ENCODE assay signal across 8 mouse cellular contexts in the genomic region with DNA sequence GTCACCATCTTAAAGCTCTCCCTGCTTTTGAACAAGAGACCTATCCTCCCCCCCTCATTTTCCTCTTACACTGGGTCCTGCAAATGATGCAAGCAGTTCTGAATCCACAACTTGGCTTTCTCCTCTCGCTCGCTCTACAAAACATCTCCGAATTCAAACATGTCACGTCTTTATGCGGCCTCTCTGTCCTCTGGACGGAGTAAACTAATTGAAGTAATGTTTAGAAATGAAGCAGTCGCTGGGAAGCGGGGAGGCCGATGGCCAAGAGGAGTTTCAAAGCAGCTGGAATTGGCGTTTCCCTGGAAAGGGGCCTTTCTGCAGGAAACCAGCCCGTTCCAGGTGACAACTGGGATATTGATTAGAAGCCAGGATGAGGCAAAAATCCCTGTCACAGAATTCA.
A peak's percentile ranks its signal among the peaks of the same experiment; 100 is the strongest.
DNase-seq lines count a peak whose midpoint lies in the region; ATAC-seq and TF ChIP-seq lines count a peak whose summit lies in the region.

No protein-coding gene starts in this region.

- ATAC-seq in heart, embryonic 11.5 days (replicated peaks; ENCODE audit: insufficient number of reproducible peaks, low FRiP score, low TSS enrichment), result no peak
- ATAC-seq in hindbrain, postnatal 0 days, result no peak
- ATAC-seq in midbrain, embryonic 11.5 days (ENCODE audit: low FRiP score), result no peak
- ATAC-seq in megakaryocyte progenitor cell, adult 5-6 weeks (replicated peaks; ENCODE audit: poor library complexity), result no peak

- H3K27ac ChIP-seq in heart, embryonic 11.5 days (ENCODE audit: low read depth, low read length), result no peak overlapping the region
- peak overlapping the region; percentile 72 for H3K27ac ChIP-seq in embryonic facial prominence, embryonic 10.5 days (replicated peaks)
- no peak overlapping the region for H3K27ac ChIP-seq in hindbrain, postnatal 0 days
- H3K27ac ChIP-seq in midbrain, embryonic 11.5 days (ENCODE audit: low read depth, low read length), result no peak overlapping the region

- H3K9me3 ChIP-seq in heart, embryonic 11.5 days (replicated peaks; ENCODE audit: control insufficient read depth, low read length), result no peaks in the 10 kb centered on the region
- no peaks in the 10 kb centered on the region for H3K9me3 ChIP-seq in embryonic facial prominence, embryonic 10.5 days
- H3K9me3 ChIP-seq in hindbrain, postnatal 0 days (ENCODE audit: low read length), result no peaks in the 10 kb centered on the region
- H3K9me3 ChIP-seq in midbrain, embryonic 11.5 days (ENCODE audit: control insufficient read depth, low read length), result no peaks in the 10 kb centered on the region

- TF ChIP-seq CTCF in hindbrain, postnatal 0 days (IDR thresholded peaks at IDR 0.05; ENCODE audit: low read depth), result no peak

- no peaks in the 10 kb centered on the region for H3K27me3 ChIP-seq in heart, embryonic 11.5 days (ENCODE audit: control insufficient read depth, insufficient read depth, low read length)
- peaks cover 11% of the 10 kb centered on the region for H3K27me3 ChIP-seq in embryonic facial prominence, embryonic 10.5 days (replicated peaks; ENCODE audit: low read depth, poor library complexity, severe bottlenecking)
- H3K27me3 ChIP-seq in hindbrain, postnatal 0 days (ENCODE audit: insufficient read depth, low read length), result no peaks in the 10 kb centered on the region
- H3K27me3 ChIP-seq in midbrain, embryonic 11.5 days (ENCODE audit: control insufficient read depth, insufficient read depth, low read length), result no peaks in the 10 kb centered on the region

- WGBS in heart, embryonic 11.5 days (ENCODE audit: insufficient replicate concordance), result 64% methylated on average over 11 of the region's 11 CpGs
- WGBS in embryonic facial prominence, embryonic 10.5 days, result 59% methylated on average over 11 of the region's 11 CpGs
- 52% methylated on average over 11 of the region's 11 CpGs for WGBS in hindbrain, postnatal 0 days
- WGBS in midbrain, embryonic 11.5 days, result 72% methylated on average over 11 of the region's 11 CpGs

- H3K4me2 ChIP-seq in heart, embryonic 11.5 days, result peak overlapping the region; percentile 67; the same call in 1 of the 2 replicates
- peak overlapping the region; percentile 53 for H3K4me2 ChIP-seq in hindbrain, postnatal 0 days (ENCODE audit: low read depth, low read length)
- H3K4me2 ChIP-seq in midbrain, embryonic 11.5 days, result peak overlapping the region; percentile 41; the same call in 1 of the 2 replicates

- peak overlapping the region; percentile 32; the same call in 1 of the 2 replicates for H3K4me3 ChIP-seq in heart, embryonic 11.5 days (ENCODE audit: low read depth, low read length)
- peak overlapping the region; percentile 52 for H3K4me3 ChIP-seq in embryonic facial prominence, embryonic 10.5 days
- peak overlapping the region; percentile 22 for H3K4me3 ChIP-seq in hindbrain, postnatal 0 days (ENCODE audit: low read length)
- no peak overlapping the region for H3K4me3 ChIP-seq in midbrain, embryonic 11.5 days (ENCODE audit: low read depth, low read length)

- no peak overlapping the region for H3K9ac ChIP-seq in heart, embryonic 11.5 days (ENCODE audit: low read depth, low read length)
- no peak overlapping the region for H3K9ac ChIP-seq in hindbrain, postnatal 0 days (replicated peaks; ENCODE audit: low read length)
- H3K9ac ChIP-seq in midbrain, embryonic 11.5 days (ENCODE audit: low read length), result no peak overlapping the region

- H3K36me3 ChIP-seq in heart, embryonic 11.5 days (ENCODE audit: control insufficient read depth, insufficient read depth, low read length), result no peaks in the 10 kb centered on the region
- no peaks in the 10 kb centered on the region for H3K36me3 ChIP-seq in embryonic facial prominence, embryonic 10.5 days (replicated peaks)
- no peaks in the 10 kb centered on the region for H3K36me3 ChIP-seq in hindbrain, postnatal 0 days (ENCODE audit: insufficient read depth, low read length)
- no peaks in the 10 kb centered on the region for H3K36me3 ChIP-seq in midbrain, embryonic 11.5 days (ENCODE audit: control insufficient read depth, insufficient read depth, low read length)

- peaks cover 5% of the 10 kb centered on the region; the same call in 1 of the 2 replicates for H3K4me1 ChIP-seq in heart, embryonic 11.5 days (ENCODE audit: control insufficient read depth, insufficient read depth, low read length)
- H3K4me1 ChIP-seq in embryonic facial prominence, embryonic 10.5 days, result peaks cover 22% of the 10 kb centered on the region
- H3K4me1 ChIP-seq in hindbrain, postnatal 0 days (ENCODE audit: insufficient read depth, low read length), result peaks cover 3% of the 10 kb centered on the region; the same call in 1 of the 2 replicates
- H3K4me1 ChIP-seq in midbrain, embryonic 11.5 days (ENCODE audit: control insufficient read depth, insufficient read depth, low read length), result peaks cover 10% of the 10 kb centered on the region

- no peak for DNase-seq in heart, postnatal 4 days
- DNase-seq in embryonic facial prominence, embryonic 10.5 days (ENCODE audit: low spot score), result no peak
- no peak for DNase-seq in hindbrain, postnatal 0 days (ENCODE audit: low spot score)
- no peak for DNase-seq in midbrain, embryonic 11.5 days (ENCODE audit: low spot score, missing footprints)
- DNase-seq in right cerebral cortex, postnatal 14 days, result no peak
- DNase-seq in left cerebral cortex, adult 8-10 months (ENCODE audit: low spot score in 2 of 2), result no peak
